Mouse (Mus musculus): Measurements from ENCODE around the gene Wrap53. TPM values are rescaled to one million over a fixed set of nuclear protein-coding genes. Genes with fewer than 3 reads are reported as not detected.

Wrap53 gene
- polyA plus RNA-seq, 1 experiment from 2014 or later: 52.3 TPM

DNA sequence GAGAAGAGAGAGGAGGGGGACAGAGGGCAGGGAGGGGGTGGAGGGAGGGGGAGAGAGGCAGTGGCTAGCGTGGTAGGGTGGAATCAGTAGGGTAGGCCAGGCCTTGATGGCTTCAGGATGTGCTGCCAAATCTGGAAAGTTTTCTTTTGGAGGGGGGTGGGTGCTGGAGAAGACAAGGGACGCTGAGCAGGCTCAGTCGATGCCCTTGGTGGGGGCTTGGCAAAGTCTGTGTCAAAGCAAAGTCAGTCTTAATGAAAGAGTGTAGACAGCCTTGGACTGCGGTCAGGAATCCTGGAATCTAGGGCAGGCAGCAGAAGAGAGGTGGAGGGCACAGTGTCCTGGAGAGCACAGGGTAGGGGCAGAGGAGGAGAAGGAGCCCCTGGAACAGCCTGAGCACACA, 30.8 kb upstream of the Wrap53 start:
- Histone ChIP-seq H3K36me3 (no peaks in the 10 kb centered on the region), H3K4me1 (peaks cover 15% of the 10 kb centered on the region), H3K9me3 (replicated peaks) (no peaks in the 10 kb centered on the region), H3K27ac (no peak overlapping the region), H3K4me3 (no peak overlapping the region), H3K27me3 (ENCODE audit: low read depth, poor library complexity, severe bottlenecking) (peaks cover 12% of the 10 kb centered on the region)
- DNase-seq (ENCODE audit: low spot score): no peak
- WGBS: 73% methylated on average over 4 of the region's 4 CpGs

DNA sequence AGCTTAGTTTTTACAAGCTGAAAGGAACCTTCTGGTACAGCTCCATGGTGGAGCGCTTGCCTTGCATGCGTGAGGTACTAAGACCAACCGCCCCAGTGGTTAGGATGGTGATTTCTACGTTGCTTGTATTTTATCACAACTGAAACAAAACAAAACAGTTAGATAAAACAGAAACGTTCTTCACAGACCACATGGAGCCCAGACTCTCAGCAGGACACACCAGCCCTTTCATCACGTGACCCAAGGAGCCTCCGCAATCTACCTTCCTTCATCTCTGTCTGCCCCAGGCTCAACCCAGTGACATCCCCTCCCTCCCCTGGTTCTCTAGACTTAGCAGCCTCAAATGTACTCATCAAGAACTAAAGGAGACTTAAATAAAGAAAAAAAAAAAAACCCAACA, 29.4 kb upstream of the Wrap53 start:
- Histone ChIP-seq H3K36me3 (no peaks in the 10 kb centered on the region), H3K27ac (no peak overlapping the region), H3K9me3 (replicated peaks) (no peaks in the 10 kb centered on the region), H3K4me1 (peaks cover 30% of the 10 kb centered on the region), H3K27me3 (ENCODE audit: low read depth, poor library complexity, severe bottlenecking) (peaks cover 14% of the 10 kb centered on the region), H3K4me3 (no peak overlapping the region)
- DNase-seq (ENCODE audit: low spot score): no peak
- 63% methylated on average over 7 of the region's 7 CpGs for WGBS

GRCm38 (mm10) chr11:69608525-69608924, 28.5 kb upstream of the Wrap53 start:
- no peak overlapping the region for H3K27ac ChIP-seq
- H3K9me3 ChIP-seq (replicated peaks): no peaks in the 10 kb centered on the region
- DNase-seq (ENCODE audit: low spot score): no peak
- H3K27me3 ChIP-seq (ENCODE audit: low read depth, poor library complexity, severe bottlenecking): peaks cover 23% of the 10 kb centered on the region
- peaks cover 32% of the 10 kb centered on the region for H3K4me1 ChIP-seq
- H3K4me3 ChIP-seq: no peak overlapping the region
- no peaks in the 10 kb centered on the region for H3K36me3 ChIP-seq
- WGBS: 90% methylated on average over 3 of the region's 3 CpGs

DNA sequence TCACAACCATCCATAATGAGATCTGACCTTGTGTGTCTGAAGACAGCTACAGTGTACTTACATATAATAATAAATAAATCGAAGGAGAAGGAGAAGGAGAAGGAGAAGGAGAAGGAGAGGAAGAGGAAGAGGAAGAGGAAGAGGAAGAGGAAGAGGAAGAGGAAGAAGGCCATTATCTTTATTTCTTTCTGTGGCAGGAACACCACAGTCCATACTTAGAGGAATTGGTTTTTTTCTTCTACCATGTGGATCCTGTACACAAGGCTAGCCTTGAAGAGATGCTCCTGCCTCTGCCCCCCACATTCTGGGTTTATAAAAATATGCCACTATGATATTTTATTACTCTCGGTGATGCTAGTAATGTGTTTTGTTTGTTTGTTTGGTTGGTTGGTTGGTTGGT, 26.8 kb upstream of the Wrap53 start:
- no peak overlapping the region for H3K4me3 ChIP-seq

GRCm38 (mm10) chr11:69606491-69606795, 26.4 kb upstream of the Wrap53 start:
- no peaks in the 10 kb centered on the region for H3K9me3 ChIP-seq (replicated peaks)
- 49% methylated on average over 2 of the region's 2 CpGs for WGBS
- peak overlapping the region; percentile 56; the same call in 1 of the 2 replicates for H3K27ac ChIP-seq
- peak overlapping the region; percentile 69 for H3K4me3 ChIP-seq
- DNase-seq (ENCODE audit: low spot score): no peak
- no peaks in the 10 kb centered on the region for H3K36me3 ChIP-seq
- peaks cover 41% of the 10 kb centered on the region for H3K27me3 ChIP-seq (ENCODE audit: low read depth, poor library complexity, severe bottlenecking)
- H3K4me1 ChIP-seq: peaks cover 28% of the 10 kb centered on the region

More for the DNA sequence above, 26.8 kb upstream of the Wrap53 start:
- Histone ChIP-seq H3K27me3 (ENCODE audit: low read depth, poor library complexity, severe bottlenecking) (peaks cover 39% of the 10 kb centered on the region), H3K27ac (no peak overlapping the region), H3K36me3 (no peaks in the 10 kb centered on the region), H3K4me1 (peaks cover 28% of the 10 kb centered on the region), H3K9me3 (replicated peaks) (no peaks in the 10 kb centered on the region)
- no peak for DNase-seq (ENCODE audit: low spot score)
- WGBS: 91% methylated on average over 2 of the region's 2 CpGs

GRCm38 (mm10) chr11:69605726-69606490, 25.9 kb upstream of the Wrap53 start, which contains the start of gene Atp1b2:
TSS of gene Atp1b2 (minus strand) at chr11:69605942.
- H3K36me3 ChIP-seq: no peaks in the 10 kb centered on the region
- H3K9me3 ChIP-seq (replicated peaks): no peaks in the 10 kb centered on the region
- peak; percentile 77 for DNase-seq (ENCODE audit: low spot score)
- 3% methylated on average over 32 of the region's 32 CpGs for WGBS
- peaks cover 30% of the 10 kb centered on the region for H3K4me1 ChIP-seq
- peaks cover 41% of the 10 kb centered on the region for H3K27me3 ChIP-seq (ENCODE audit: low read depth, poor library complexity, severe bottlenecking)
- H3K27ac ChIP-seq: peak within 1 kb of the TSS; percentile 80
- H3K4me3 ChIP-seq: peak within 1 kb of the TSS; percentile 69

DNA sequence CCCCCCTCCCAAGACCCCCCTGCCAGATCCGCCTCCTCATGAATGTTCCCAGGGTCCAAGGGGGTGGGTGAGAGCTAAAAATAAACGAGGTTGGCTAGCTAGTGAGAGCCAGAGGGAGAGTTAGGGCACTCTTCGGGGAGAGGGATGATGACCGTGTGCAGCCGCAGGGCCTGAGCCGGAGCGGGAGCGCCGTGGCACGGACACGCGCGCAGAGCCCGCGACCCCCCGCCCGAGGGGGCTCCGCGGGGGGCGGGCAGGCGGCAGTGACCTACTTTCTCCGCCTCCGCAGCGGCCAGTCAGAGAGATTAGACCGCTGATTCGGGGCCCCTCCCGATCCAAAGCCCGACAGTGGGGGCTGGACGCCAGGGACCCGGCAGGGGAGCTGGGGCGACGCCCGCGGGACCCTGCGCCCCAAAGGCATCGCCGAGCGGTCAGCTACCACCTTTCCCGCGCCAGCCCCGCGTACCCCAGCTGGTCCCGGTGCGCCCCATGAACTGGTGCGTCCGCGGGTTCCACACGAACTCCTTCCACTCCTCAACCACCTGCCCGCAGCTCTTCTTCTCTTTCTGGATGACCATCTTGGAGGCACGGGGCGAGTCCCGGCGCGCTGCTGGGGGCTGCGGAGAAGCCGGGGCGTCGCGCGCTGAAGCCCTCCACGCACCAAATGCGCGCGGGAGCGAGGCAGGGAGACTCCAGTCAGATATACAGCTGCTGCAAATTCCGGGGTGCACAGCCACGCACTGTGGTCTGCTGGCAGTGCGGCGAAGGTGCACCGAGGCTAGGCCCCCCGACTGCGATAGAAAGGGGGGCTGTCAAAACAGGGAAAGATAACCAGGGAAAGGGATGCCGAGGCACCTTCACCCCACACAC, 25.0 kb upstream of the Wrap53 start:
- Histone ChIP-seq H3K4me1 (peaks cover 38% of the 10 kb centered on the region), H3K27ac (peak overlapping the region; percentile 80), H3K36me3 (no peaks in the 10 kb centered on the region), H3K4me3 (peak overlapping the region; percentile 69), H3K27me3 (ENCODE audit: low read depth, poor library complexity, severe bottlenecking) (peaks cover 41% of the 10 kb centered on the region), H3K9me3 (replicated peaks) (no peaks in the 10 kb centered on the region)
- under 1% methylated on average over 72 of the region's 73 CpGs for WGBS
- DNase-seq (ENCODE audit: low spot score): peak; percentile 49

- H3K4me3 ChIP-seq: peak overlapping the region; percentile 69
- H3K4me1 ChIP-seq: peaks cover 45% of the 10 kb centered on the region
- H3K36me3 ChIP-seq: no peaks in the 10 kb centered on the region
- 54% methylated on average over 3 of the region's 3 CpGs for WGBS
- H3K27ac ChIP-seq: peak overlapping the region; percentile 80
- H3K27me3 ChIP-seq (ENCODE audit: low read depth, poor library complexity, severe bottlenecking): peaks cover 41% of the 10 kb centered on the region
- DNase-seq (ENCODE audit: low spot score): no peak
- no peaks in the 10 kb centered on the region for H3K9me3 ChIP-seq (replicated peaks)
Measured at GRCm38 (mm10) chr11:69604347-69604746, 24.3 kb upstream of the Wrap53 start.

DNA sequence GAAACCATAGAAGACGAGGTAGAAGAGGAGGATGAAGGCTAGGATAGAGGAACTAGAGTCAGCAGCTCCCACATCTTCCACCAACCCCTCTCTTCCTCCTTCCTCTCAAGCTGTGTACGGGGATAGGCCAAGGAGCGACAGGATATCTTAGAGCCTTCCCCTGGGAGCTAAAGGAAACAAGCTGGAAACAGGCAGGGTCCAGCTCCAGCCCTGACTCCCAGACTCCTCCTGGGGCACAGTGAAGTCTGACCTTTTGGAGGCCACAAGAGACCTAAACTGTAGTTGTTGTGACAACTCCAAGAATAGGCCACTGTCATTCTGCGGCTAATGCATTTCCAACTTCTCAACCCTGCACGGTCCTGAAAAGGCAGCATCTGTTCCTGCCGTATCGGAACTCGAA, 23.5 kb upstream of the Wrap53 start:
- 76% methylated on average over 8 of the region's 8 CpGs for WGBS
- Histone ChIP-seq H3K4me3 (0 out of 2 replicates have a peak overlapping the region, but pooled peaks have one; percentile 69), H3K27me3 (ENCODE audit: low read depth, poor library complexity, severe bottlenecking) (peaks cover 41% of the 10 kb centered on the region), H3K36me3 (no peaks in the 10 kb centered on the region), H3K9me3 (replicated peaks) (no peaks in the 10 kb centered on the region), H3K27ac (no peak overlapping the region), H3K4me1 (peaks cover 47% of the 10 kb centered on the region)
- no peak for DNase-seq (ENCODE audit: low spot score)

DNA sequence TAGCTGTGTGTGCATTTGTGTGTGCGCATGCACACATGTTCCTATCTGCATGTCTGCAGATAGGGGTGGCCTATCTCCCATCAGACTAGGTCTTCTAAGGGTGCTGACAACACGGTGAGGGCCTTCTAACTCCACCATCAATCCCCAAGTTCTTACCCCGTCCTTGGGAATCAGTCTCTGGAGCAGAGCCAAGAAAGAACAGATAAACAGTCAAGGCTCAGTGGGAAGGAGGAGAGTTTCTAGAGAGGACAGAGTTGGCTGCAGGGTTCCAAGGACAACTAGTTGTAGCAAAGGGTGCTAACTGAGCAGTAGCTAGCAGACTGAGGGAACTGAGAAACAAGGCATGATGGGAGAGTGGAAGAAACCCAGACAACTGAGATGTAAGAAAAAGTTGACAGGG, 21.7 kb upstream of the Wrap53 start:
- 88% methylated on average over 3 of the region's 3 CpGs for WGBS
- no peak for DNase-seq (ENCODE audit: low spot score)
- Histone ChIP-seq H3K36me3 (no peaks in the 10 kb centered on the region), H3K27ac (no peak overlapping the region), H3K4me3 (no peak overlapping the region), H3K4me1 (peaks cover 47% of the 10 kb centered on the region), H3K27me3 (ENCODE audit: low read depth, poor library complexity, severe bottlenecking) (peaks cover 41% of the 10 kb centered on the region), H3K9me3 (replicated peaks) (no peaks in the 10 kb centered on the region)

GRCm38 (mm10) chr11:69600098-69600497, 20.0 kb upstream of the Wrap53 start:
- H3K4me3 ChIP-seq: peak overlapping the region; percentile 9
- WGBS: 11% methylated on average over 6 of the region's 6 CpGs
- H3K27ac ChIP-seq: peak overlapping the region; percentile 71

DNA sequence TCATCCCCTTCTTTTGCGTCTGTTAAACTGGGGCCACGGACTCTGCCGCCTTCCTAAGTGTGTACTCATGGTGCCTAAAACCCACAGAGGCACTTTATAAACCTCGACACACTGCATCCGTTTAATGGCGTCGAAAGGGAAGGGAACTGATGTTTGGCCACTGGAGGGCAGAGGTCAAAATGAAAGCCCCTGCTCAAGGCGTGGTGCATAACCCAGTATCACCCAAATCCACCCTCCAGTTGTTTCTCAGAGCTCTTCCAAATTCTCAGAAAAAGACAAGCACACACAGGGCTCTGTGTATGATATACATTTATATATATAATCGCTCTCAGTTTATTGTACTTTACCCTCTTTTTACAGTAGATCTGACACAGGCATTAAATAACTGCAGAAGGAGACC, 19.4 kb upstream of the Wrap53 start:
- WGBS: 6% methylated on average over 9 of the region's 9 CpGs
- Histone ChIP-seq H3K36me3 (peaks cover 15% of the 10 kb centered on the region), H3K27ac (peak overlapping the region; percentile 71), H3K4me1 (peaks cover 28% of the 10 kb centered on the region), H3K27me3 (ENCODE audit: low read depth, poor library complexity, severe bottlenecking) (peaks cover 27% of the 10 kb centered on the region), H3K4me3 (peak overlapping the region; percentile 9; the same call in 1 of the 2 replicates), H3K9me3 (replicated peaks) (no peaks in the 10 kb centered on the region)
- no peak for DNase-seq (ENCODE audit: low spot score)

More at GRCm38 (mm10) chr11:69600098-69600497, 20.0 kb upstream of the Wrap53 start:
- DNase-seq (ENCODE audit: low spot score): peak; percentile 61
- Histone ChIP-seq H3K36me3 (peaks cover 8% of the 10 kb centered on the region), H3K9me3 (replicated peaks) (no peaks in the 10 kb centered on the region), H3K27me3 (ENCODE audit: low read depth, poor library complexity, severe bottlenecking) (peaks cover 34% of the 10 kb centered on the region), H3K4me1 (peaks cover 34% of the 10 kb centered on the region)

- DNase-seq (ENCODE audit: low spot score): no peak
- Histone ChIP-seq H3K36me3 (peaks cover 59% of the 10 kb centered on the region), H3K27ac (no peak overlapping the region), H3K27me3 (ENCODE audit: low read depth, poor library complexity, severe bottlenecking) (no peaks in the 10 kb centered on the region), H3K9me3 (replicated peaks) (no peaks in the 10 kb centered on the region), H3K4me1 (peaks cover 7% of the 10 kb centered on the region), H3K4me3 (no peak overlapping the region)
- 96% methylated on average over 6 of the region's 6 CpGs for WGBS
Measured at GRCm38 (mm10) chr11:69594853-69595252, 14.8 kb upstream of the Wrap53 start.
